Mouse (Mus musculus): ENCODE measurements around the gene Gxylt2.

Gxylt2 gene

DNA sequence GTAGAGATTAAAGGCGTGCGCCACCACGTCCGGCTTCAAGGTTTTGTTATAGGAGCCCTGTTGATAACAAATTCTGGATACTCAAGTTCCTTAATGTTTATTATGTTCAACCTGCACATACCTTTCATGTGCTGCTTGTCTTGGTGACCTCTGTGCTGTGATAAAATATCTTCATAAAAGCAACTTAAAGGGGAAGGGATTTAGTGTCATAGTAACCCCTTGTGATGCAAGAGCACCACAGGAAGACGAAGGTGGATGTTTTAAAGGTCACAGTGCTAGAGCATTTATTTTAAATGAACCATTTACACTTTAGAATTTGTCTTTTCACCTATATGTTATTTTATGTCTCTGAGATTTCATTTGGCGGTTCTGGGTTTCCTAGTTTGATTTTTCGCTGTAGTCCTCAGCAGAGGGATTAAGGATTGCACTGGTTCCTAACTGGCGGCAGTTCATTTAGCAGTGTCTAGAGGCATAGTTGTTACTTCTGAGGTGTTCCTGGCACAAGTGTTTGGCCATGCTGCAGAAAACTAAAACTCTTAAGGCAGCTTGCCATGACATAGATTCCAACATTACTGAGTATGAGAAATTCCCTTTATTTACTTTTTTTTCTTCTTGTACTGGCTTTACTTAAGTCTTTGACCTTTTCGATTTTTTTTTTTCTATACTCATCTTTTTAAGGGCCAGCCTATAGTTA is 144.3 kb downstream of the Gxylt2 start:
- no peak for DNase-seq (ENCODE audit: low spot score in 2 of 2)

DNA sequence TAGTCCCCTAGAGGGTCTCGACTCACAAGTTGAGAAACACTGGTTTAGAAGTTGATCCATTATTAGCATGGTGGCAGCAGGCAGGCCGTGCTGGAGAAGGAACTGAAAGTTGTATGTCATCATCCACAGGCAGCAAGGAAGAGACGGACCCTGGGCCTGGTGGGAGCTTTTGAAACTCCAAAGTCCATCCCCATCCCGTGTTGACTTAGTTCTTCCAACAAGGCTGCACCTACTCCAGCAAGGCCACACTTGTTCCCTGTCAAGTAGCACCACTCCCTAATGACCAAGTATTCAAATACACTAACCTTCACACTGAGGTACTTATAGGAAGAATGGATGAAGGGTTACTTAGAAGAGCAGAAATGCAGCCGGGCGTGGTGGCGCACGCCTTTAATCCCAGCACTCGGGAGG is 146.1 kb downstream of the Gxylt2 start:
- DNase-seq (ENCODE audit: low spot score in 2 of 2): no peak

GRCm38 (mm10) chr6:100851083-100851482 is 146.5 kb downstream of the Gxylt2 start:
- DNase-seq (ENCODE audit: low spot score in 2 of 2): no peak
